Mouse (Mus musculus) ES-E14 (cell line): ENCODE measurements around the gene Slc5a2. TPM values are rescaled to one million over a fixed set of nuclear protein-coding genes. Genes with fewer than 3 reads are reported as not detected.

Experiments used
- DNase-seq: peaks from one replicate; pipeline ENCODE4 v3.0.0-alpha.2; 2013; ENCODE audit warnings: low read depth, low spot score
- H3K27ac ChIP-seq: 2 replicates; pipeline ENCODE4 v1.5.1; 2012; ENCODE audit warnings: low read depth, mild to moderate bottlenecking, low read length, moderate library complexity, mixed read lengths; ENCODE audit not compliant: poor library complexity, insufficient read depth, severe bottlenecking
- H3K36me3 ChIP-seq: 2 replicates; pipeline ENCODE4 v1.6.1; 2012; ENCODE audit warnings: mild to moderate bottlenecking, low read length, moderate library complexity, mixed read lengths; ENCODE audit not compliant: control insufficient read depth, poor library complexity, insufficient read depth, severe bottlenecking
- H3K4me1 ChIP-seq, 2 experiments: fragments of 150-350 bp in 1 of 2; sonication (generic) in 1 of 2; 2 replicates each; pipeline ENCODE4 v1.6.1; 2012; ENCODE audit warnings: low read length in 2 of 2, mild to moderate bottlenecking in 1 of 2, mixed read lengths in 1 of 2; ENCODE audit not compliant: control insufficient read depth in 2 of 2, insufficient read depth in 2 of 2, poor library complexity in 1 of 2
- H3K4me3 ChIP-seq, 2 experiments: fragments of 150-350 bp in 1 of 2; sonication (generic) in 1 of 2; 2 replicates each; pipeline ENCODE4 v1.5.1; 2012; ENCODE audit warnings: low read length in 2 of 2, low read depth in 1 of 2, mild to moderate bottlenecking in 1 of 2, mixed read lengths in 1 of 2; ENCODE audit not compliant: insufficient read depth in 1 of 2, poor library complexity in 1 of 2, severe bottlenecking in 1 of 2
- H3K9ac ChIP-seq: 2 replicates; pipeline ENCODE4 v1.6.1; 2012; ENCODE audit warnings: low read depth, mild to moderate bottlenecking, low read length, mixed read lengths; ENCODE audit not compliant: poor library complexity, insufficient read depth, severe bottlenecking
- H3K9me3 ChIP-seq: fragments of 150-350 bp; sonication (generic); 2 replicates; pipeline ENCODE4 v1.6.1; 2012; ENCODE audit warnings: low read depth, mild to moderate bottlenecking, low read length; ENCODE audit not compliant: control insufficient read depth, insufficient read depth
- CHD2 ChIP-seq: IDR thresholded peaks from 2 replicates; pipeline ENCODE4 v1.6.1; 2014; ENCODE audit warnings: mild to moderate bottlenecking, low read depth, low read length, inconsistent platforms
- HCFC1 ChIP-seq: IDR thresholded peaks from 2 replicates; pipeline ENCODE4 v1.6.1; 2012; ENCODE audit warnings: low read length, inconsistent platforms, borderline replicate concordance; ENCODE audit not compliant: insufficient read depth
- MAFK ChIP-seq: IDR thresholded peaks from 2 replicates; pipeline ENCODE4 v1.6.1; 2014; ENCODE audit warnings: mild to moderate bottlenecking, low read depth, low read length, inconsistent platforms; ENCODE audit not compliant: insufficient read depth
- ZC3H11A ChIP-seq: IDR thresholded peaks from 2 replicates; pipeline ENCODE4 v1.6.1; 2012; ENCODE audit warnings: low read depth, mild to moderate bottlenecking, inconsistent platforms, low read length, borderline replicate concordance
- ZNF384 ChIP-seq: IDR thresholded peaks from 2 replicates; pipeline ENCODE4 v1.6.1; 2012; ENCODE audit warnings: low read depth, low read length, inconsistent platforms
- in situ Hi-C, 2 experiments: fragments of 600-800 bp; cut with MboI; formaldehyde crosslinking; loops; one replicate each; pipeline ENCODE4 v1.15.1; 2025; ENCODE audit warnings: low sequenced_read_pairs in 2 of 2, inconsistent platforms in 1 of 2; ENCODE audit not compliant: unreplicated experiment in 2 of 2
- total RNA-seq: library from RNA; depleted of rRNA; stranded (reverse); fragments of 300-350 nt; gene quantifications from 2 replicates; pipeline ENCODE4 v1.2.3, GENCODE M21; 2012

The Slc5a2 gene
- total RNA-seq, 1 experiment = 0.49 TPM

GRCm38 (mm10) chr7:128246496-128247391 lies 18.7 kb upstream of the Slc5a2 start, which contains the start of gene Tgfb1i1:
Gene Tgfb1i1 (plus strand): TSS chr7:128246812.
- Histone ChIP-seq H3K4me1 (peaks cover 2% of the 10 kb centered on the region in 2 experiments; a peak in 2 of 4 replicates), H3K9me3 (no peaks in the 10 kb centered on the region), H3K9ac (peak within 1 kb of the TSS; percentile 72), H3K36me3 (peaks cover 12% of the 10 kb centered on the region), H3K27ac (peak within 1 kb of the TSS; percentile 43; the same call in 1 of the 2 replicates), H3K4me3 (peak within 1 kb of the TSS; percentile 77 to 86)
- in situ Hi-C loops = no loop called here
- peak; percentile 44 for DNase-seq
- no peak for TF ChIP-seq MAFK
- TF ChIP-seq CHD2 = no peak
- TF ChIP-seq ZNF384 = no peak
- no peak for TF ChIP-seq ZC3H11A
- no peak for TF ChIP-seq HCFC1

DNA sequence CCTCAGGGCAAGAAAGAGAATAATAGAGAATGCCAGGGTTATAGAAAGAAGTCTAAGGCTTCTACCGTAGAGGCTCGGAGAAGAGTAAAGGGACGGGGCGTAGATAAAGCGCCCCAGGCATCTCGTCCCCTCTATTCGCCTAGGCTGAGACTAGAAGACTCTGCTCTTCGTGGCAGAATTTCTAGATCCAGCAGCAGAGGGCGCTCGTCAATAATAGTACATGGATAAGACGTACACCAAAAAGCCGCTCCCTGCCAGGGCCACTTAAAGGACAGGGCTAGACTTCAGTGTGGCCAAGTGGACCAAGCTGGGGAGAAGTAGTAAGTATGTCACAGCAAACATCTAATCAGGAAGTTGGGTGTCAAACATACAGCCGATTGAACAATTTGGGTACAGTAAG lies 18.0 kb upstream of the Slc5a2 start:
- in situ Hi-C loops = no loop called here

GRCm38 (mm10) chr7:128248081-128249042 lies 17.1 kb upstream of the Slc5a2 start:
- H3K4me1 ChIP-seq = peaks cover 2 to 13% of the 10 kb centered on the region in 2 experiments; a peak in 2 of 4 replicates
- TF ChIP-seq ZNF384 = no peak
- TF ChIP-seq MAFK = no peak
- TF ChIP-seq ZC3H11A = no peak
- TF ChIP-seq CHD2 = no peak
- TF ChIP-seq HCFC1 = no peak
- DNase-seq = no peak
- H3K9ac ChIP-seq = no peak overlapping the region
- in situ Hi-C loops = no loop called here
- H3K27ac ChIP-seq = no peak overlapping the region; the same call in 1 of the 2 replicates
- H3K4me3 ChIP-seq = no peak overlapping the region
- H3K36me3 ChIP-seq = peaks cover 7% of the 10 kb centered on the region
- H3K9me3 ChIP-seq = no peaks in the 10 kb centered on the region

More for the DNA sequence above, 18.0 kb upstream of the Slc5a2 start:
- TF ChIP-seq ZC3H11A = peak; percentile 31; the same call in 1 of the 2 replicates
- TF ChIP-seq HCFC1 = no peak
- peak overlapping the region; percentile 72; the same call in 1 of the 2 replicates for H3K9ac ChIP-seq
- peaks cover 2 to 6% of the 10 kb centered on the region in 2 experiments; a peak in 2 of 4 replicates for H3K4me1 ChIP-seq
- no peak overlapping the region for H3K27ac ChIP-seq
- no peaks in the 10 kb centered on the region for H3K9me3 ChIP-seq
- H3K36me3 ChIP-seq = peaks cover 8% of the 10 kb centered on the region
- DNase-seq = peak; percentile 91
- peak overlapping the region; percentile 77 to 86 for H3K4me3 ChIP-seq

DNA sequence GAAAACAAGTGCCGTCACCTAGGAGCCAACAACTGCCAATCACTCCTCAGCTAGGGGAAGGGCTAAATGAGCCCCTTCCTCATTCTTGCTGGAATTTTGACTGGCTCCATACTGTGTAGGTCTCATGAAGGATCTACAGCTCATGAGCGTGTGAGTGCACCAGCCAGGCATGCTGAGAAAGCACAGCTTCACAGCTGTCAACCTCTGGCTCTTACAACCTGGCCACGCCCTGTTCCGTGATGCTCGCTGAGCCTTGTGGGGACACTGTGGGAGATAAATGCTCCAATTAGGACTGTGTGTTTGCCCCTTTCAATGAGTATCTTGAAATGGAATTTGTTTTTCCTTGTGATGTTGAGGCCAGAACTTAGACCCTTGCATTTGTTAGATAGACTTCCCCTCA lies 15.5 kb upstream of the Slc5a2 start:
- H3K9me3 ChIP-seq = no peaks in the 10 kb centered on the region
- TF ChIP-seq ZC3H11A (no peak), ZNF384 (no peak), HCFC1 (no peak)
- no peak overlapping the region for H3K27ac ChIP-seq
- in situ Hi-C loops = no loop called here
- 0 out of 2 replicates have a peak, but pooled peaks cover 2% of the 10 kb centered on the region for H3K36me3 ChIP-seq
- no peak overlapping the region for H3K9ac ChIP-seq
- DNase-seq = no peak
- peaks cover 2 to 11% of the 10 kb centered on the region in 2 experiments; a peak in 2 of 4 replicates for H3K4me1 ChIP-seq
- H3K4me3 ChIP-seq = no peak overlapping the region
